Mouse (Mus musculus): ENCODE data around the gene Tet2. TPM values are rescaled to one million over a fixed set of nuclear protein-coding genes. Genes with fewer than 3 reads are reported as not detected.

Tet2 gene
- polyA plus RNA-seq, 1 experiment from 2014 or later, result 24.8 TPM

- H3K9me3 ChIP-seq (ENCODE audit: control insufficient read depth, low read length), result no peaks in the 10 kb centered on the region; the same call in 1 of the 2 replicates
- no peak for ATAC-seq (ENCODE audit: low FRiP score, low TSS enrichment)
- no peaks in the 10 kb centered on the region for H3K27me3 ChIP-seq (ENCODE audit: control insufficient read depth, insufficient read depth, low read length)
- H3K4me3 ChIP-seq (ENCODE audit: low read length), result no peak overlapping the region
- H3K9ac ChIP-seq (ENCODE audit: low read depth, low read length), result no peak overlapping the region
- H3K36me3 ChIP-seq (ENCODE audit: control insufficient read depth, insufficient read depth, low read length), result no peaks in the 10 kb centered on the region; the same call in 1 of the 2 replicates
- H3K27ac ChIP-seq (ENCODE audit: low read depth, low read length), result no peak overlapping the region
- H3K4me1 ChIP-seq (ENCODE audit: control insufficient read depth, insufficient read depth, low read length), result no peaks in the 10 kb centered on the region
- no peak overlapping the region for H3K4me2 ChIP-seq (replicated peaks; ENCODE audit: low read depth, low read length)
- whole genome bisulfite sequencing, result 90% methylated on average over 7 of the region's 7 CpGs
Observed at GRCm38 (mm10) chr3:133496953-133497352, 48.0 kb downstream of the Tet2 start.

GRCm38 (mm10) chr3:133491370-133491769, 53.6 kb downstream of the Tet2 start:
- Histone ChIP-seq H3K27me3 (ENCODE audit: control insufficient read depth, insufficient read depth, low read length) (no peaks in the 10 kb centered on the region), H3K9me3 (ENCODE audit: control insufficient read depth, low read length) (no peaks in the 10 kb centered on the region; the same call in 1 of the 2 replicates), H3K4me1 (ENCODE audit: control insufficient read depth, insufficient read depth, low read length) (no peaks in the 10 kb centered on the region), H3K9ac (ENCODE audit: low read depth, low read length) (no peak overlapping the region), H3K4me3 (ENCODE audit: low read length) (no peak overlapping the region), H3K27ac (ENCODE audit: low read depth, low read length) (no peak overlapping the region), H3K4me2 (replicated peaks; ENCODE audit: low read depth, low read length) (no peak overlapping the region), H3K36me3 (ENCODE audit: control insufficient read depth, insufficient read depth, low read length) (peaks cover 21% of the 10 kb centered on the region)
- ATAC-seq (ENCODE audit: low FRiP score, low TSS enrichment), result no peak
- 78% methylated on average over 2 of the region's 2 CpGs for WGBS

- H3K36me3 ChIP-seq (ENCODE audit: control insufficient read depth, insufficient read depth, low read length), result peaks cover 39% of the 10 kb centered on the region
- WGBS, result 92% methylated on average over 13 of the region's 13 CpGs
Observed at GRCm38 (mm10) chr3:133488022-133488725, 56.8 kb downstream of the Tet2 start.

GRCm38 (mm10) chr3:133482887-133483286, 62.1 kb downstream of the Tet2 start:
- Histone ChIP-seq H3K4me2 (replicated peaks; ENCODE audit: low read depth, low read length) (no peak overlapping the region), H3K36me3 (ENCODE audit: control insufficient read depth, insufficient read depth, low read length) (peaks cover 58% of the 10 kb centered on the region), H3K4me1 (ENCODE audit: control insufficient read depth, insufficient read depth, low read length) (no peaks in the 10 kb centered on the region), H3K27me3 (ENCODE audit: control insufficient read depth, insufficient read depth, low read length) (no peaks in the 10 kb centered on the region), H3K9ac (ENCODE audit: low read depth, low read length) (no peak overlapping the region), H3K4me3 (ENCODE audit: low read length) (no peak overlapping the region), H3K9me3 (ENCODE audit: control insufficient read depth, low read length) (no peaks in the 10 kb centered on the region), H3K27ac (ENCODE audit: low read depth, low read length) (no peak overlapping the region)
- WGBS, result 93% methylated on average over 1 of the region's 1 CpGs
- no peak for ATAC-seq (ENCODE audit: low FRiP score, low TSS enrichment)

More at GRCm38 (mm10) chr3:133488022-133488725, 56.8 kb downstream of the Tet2 start:
- H3K9me3 ChIP-seq (ENCODE audit: control insufficient read depth, low read length), result no peaks in the 10 kb centered on the region
- H3K4me2 ChIP-seq (replicated peaks; ENCODE audit: low read depth, low read length), result no peak overlapping the region
- H3K9ac ChIP-seq (ENCODE audit: low read depth, low read length), result no peak overlapping the region
- no peak overlapping the region for H3K4me3 ChIP-seq (ENCODE audit: low read length)
- ATAC-seq (ENCODE audit: low FRiP score, low TSS enrichment), result no peak
- no peaks in the 10 kb centered on the region for H3K4me1 ChIP-seq (ENCODE audit: control insufficient read depth, insufficient read depth, low read length)
- no peak overlapping the region for H3K27ac ChIP-seq (ENCODE audit: low read depth, low read length)
- no peaks in the 10 kb centered on the region for H3K27me3 ChIP-seq (ENCODE audit: control insufficient read depth, insufficient read depth, low read length)

- no peak overlapping the region for H3K4me3 ChIP-seq (ENCODE audit: low read length)
- no peak overlapping the region for H3K4me2 ChIP-seq (replicated peaks; ENCODE audit: low read depth, low read length)
- no peak overlapping the region for H3K27ac ChIP-seq (ENCODE audit: low read depth, low read length)
- no peaks in the 10 kb centered on the region for H3K9me3 ChIP-seq (ENCODE audit: control insufficient read depth, low read length)
- H3K4me1 ChIP-seq (ENCODE audit: control insufficient read depth, insufficient read depth, low read length), result no peaks in the 10 kb centered on the region
- peaks cover 44% of the 10 kb centered on the region for H3K36me3 ChIP-seq (ENCODE audit: control insufficient read depth, insufficient read depth, low read length)
- ATAC-seq (ENCODE audit: low FRiP score, low TSS enrichment), result no peak
- H3K9ac ChIP-seq (ENCODE audit: low read depth, low read length), result no peak overlapping the region
- H3K27me3 ChIP-seq (ENCODE audit: control insufficient read depth, insufficient read depth, low read length), result no peaks in the 10 kb centered on the region
- WGBS, result 81% methylated on average over 3 of the region's 3 CpGs
Observed at GRCm38 (mm10) chr3:133478987-133479386, 66.0 kb downstream of the Tet2 start.

GRCm38 (mm10) chr3:133473781-133474180, 71.2 kb downstream of the Tet2 start:
- 79% methylated on average over 1 of the region's 1 CpGs for WGBS
- H3K36me3 ChIP-seq (ENCODE audit: control insufficient read depth, insufficient read depth, low read length), result peaks cover 52% of the 10 kb centered on the region

GRCm38 (mm10) chr3:133471101-133471500, 73.8 kb downstream of the Tet2 start:
- no peak overlapping the region for H3K4me3 ChIP-seq (ENCODE audit: low read length)
- ATAC-seq (ENCODE audit: low FRiP score, low TSS enrichment), result no peak
- peaks cover 73% of the 10 kb centered on the region for H3K36me3 ChIP-seq (ENCODE audit: control insufficient read depth, insufficient read depth, low read length)
- H3K27me3 ChIP-seq (ENCODE audit: control insufficient read depth, insufficient read depth, low read length), result no peaks in the 10 kb centered on the region
- no peaks in the 10 kb centered on the region for H3K4me1 ChIP-seq (ENCODE audit: control insufficient read depth, insufficient read depth, low read length)
- H3K27ac ChIP-seq (ENCODE audit: low read depth, low read length), result no peak overlapping the region
- no peaks in the 10 kb centered on the region for H3K9me3 ChIP-seq (ENCODE audit: control insufficient read depth, low read length)
- no peak overlapping the region for H3K9ac ChIP-seq (ENCODE audit: low read depth, low read length)
- H3K4me2 ChIP-seq (replicated peaks; ENCODE audit: low read depth, low read length), result no peak overlapping the region
- 87% methylated on average over 4 of the region's 4 CpGs for WGBS

More at GRCm38 (mm10) chr3:133473781-133474180, 71.2 kb downstream of the Tet2 start:
- H3K4me3 ChIP-seq (ENCODE audit: low read length), result no peak overlapping the region
- H3K9me3 ChIP-seq (ENCODE audit: control insufficient read depth, low read length), result no peaks in the 10 kb centered on the region
- no peak overlapping the region for H3K4me2 ChIP-seq (replicated peaks; ENCODE audit: low read depth, low read length)
- H3K27ac ChIP-seq (ENCODE audit: low read depth, low read length), result no peak overlapping the region
- no peaks in the 10 kb centered on the region for H3K4me1 ChIP-seq (ENCODE audit: control insufficient read depth, insufficient read depth, low read length)
- ATAC-seq (ENCODE audit: low FRiP score, low TSS enrichment), result no peak
- H3K9ac ChIP-seq (ENCODE audit: low read depth, low read length), result no peak overlapping the region
- H3K27me3 ChIP-seq (ENCODE audit: control insufficient read depth, insufficient read depth, low read length), result no peaks in the 10 kb centered on the region

GRCm38 (mm10) chr3:133468883-133469282, 76.1 kb downstream of the Tet2 start:
- Histone ChIP-seq H3K36me3 (ENCODE audit: control insufficient read depth, insufficient read depth, low read length) (peaks cover 59% of the 10 kb centered on the region), H3K27ac (ENCODE audit: low read depth, low read length) (no peak overlapping the region), H3K9ac (ENCODE audit: low read depth, low read length) (no peak overlapping the region), H3K9me3 (ENCODE audit: control insufficient read depth, low read length) (no peaks in the 10 kb centered on the region), H3K27me3 (ENCODE audit: control insufficient read depth, insufficient read depth, low read length) (no peaks in the 10 kb centered on the region), H3K4me1 (ENCODE audit: control insufficient read depth, insufficient read depth, low read length) (no peaks in the 10 kb centered on the region), H3K4me2 (replicated peaks; ENCODE audit: low read depth, low read length) (no peak overlapping the region), H3K4me3 (ENCODE audit: low read length) (no peak overlapping the region)
- 95% methylated on average over 7 of the region's 7 CpGs for WGBS
- ATAC-seq (ENCODE audit: low FRiP score, low TSS enrichment), result no peak

GRCm38 (mm10) chr3:133463233-133463632, 81.7 kb downstream of the Tet2 start:
- Histone ChIP-seq H3K4me2 (replicated peaks; ENCODE audit: low read depth, low read length) (no peak overlapping the region), H3K4me1 (ENCODE audit: control insufficient read depth, insufficient read depth, low read length) (no peaks in the 10 kb centered on the region), H3K9ac (ENCODE audit: low read depth, low read length) (no peak overlapping the region), H3K27ac (ENCODE audit: low read depth, low read length) (no peak overlapping the region), H3K36me3 (ENCODE audit: control insufficient read depth, insufficient read depth, low read length) (peaks cover 22% of the 10 kb centered on the region), H3K27me3 (ENCODE audit: control insufficient read depth, insufficient read depth, low read length) (no peaks in the 10 kb centered on the region), H3K9me3 (ENCODE audit: control insufficient read depth, low read length) (no peaks in the 10 kb centered on the region), H3K4me3 (ENCODE audit: low read length) (no peak overlapping the region)
- 95% methylated on average over 3 of the region's 3 CpGs for WGBS
- no peak for ATAC-seq (ENCODE audit: low FRiP score, low TSS enrichment)
